Mouse (Mus musculus) myocyte (in vitro differentiated cells): Measurements from ENCODE around the gene Gm21987. TPM values are rescaled to one million over a fixed set of nuclear protein-coding genes. Genes with fewer than 3 reads are reported as not detected.
A peak's percentile ranks its signal among the peaks of the same experiment; 100 is the strongest.

Experiments used
- H3K27me3 ChIP-seq: one replicate; pipeline ENCODE4 v1.6.1; 2011; ENCODE audit not compliant: control insufficient read depth, insufficient read depth, insufficient read length
- H3K36me3 ChIP-seq: one replicate; pipeline ENCODE4 v1.6.1; 2011; ENCODE audit not compliant: control insufficient read depth, insufficient read depth
- H3K4me2 ChIP-seq: one replicate; pipeline ENCODE4 v1.6.1; 2011; ENCODE audit warnings: low read depth, control low read depth
- H3K4me3 ChIP-seq: one replicate; pipeline ENCODE4 v1.5.1; 2011; ENCODE audit warnings: mild to moderate bottlenecking, control low read depth, moderate library complexity
- H3K79me2 ChIP-seq: one replicate; pipeline ENCODE4 v1.6.1; 2011; ENCODE audit not compliant: control insufficient read depth, insufficient read depth
- H3ac ChIP-seq: one replicate; pipeline ENCODE4 v1.6.1; 2011; ENCODE audit not compliant: control insufficient read depth, insufficient read length
- CEBPB ChIP-seq: IDR thresholded peaks from 2 replicates; pipeline ENCODE4 v1.6.1; 2011; ENCODE audit warnings: mild to moderate bottlenecking, moderate library complexity; ENCODE audit not compliant: poor library complexity, insufficient read depth, severe bottlenecking
- E2F4 ChIP-seq: IDR thresholded peaks from one replicate; pipeline ENCODE4 v1.6.1; 2011; ENCODE audit warnings: mild to moderate bottlenecking, control low read depth, moderate library complexity; ENCODE audit not compliant: insufficient read depth
- MAX ChIP-seq: IDR thresholded peaks from one replicate; pipeline ENCODE4 v1.6.1; 2011; ENCODE audit warnings: low read depth, mild to moderate bottlenecking, control low read depth
- MYOD1 ChIP-seq, 3 experiments: IDR thresholded peaks; one replicate each; pipeline ENCODE4 v1.6.1; 2011; ENCODE audit warnings: control low read depth in 2 of 3, low read depth in 2 of 3, mild to moderate bottlenecking in 2 of 3, moderate library complexity in 1 of 3; ENCODE audit not compliant: insufficient read length in 2 of 3, control insufficient read depth in 1 of 3
- MYOG ChIP-seq, 3 experiments: IDR thresholded peaks; one replicate each; pipeline ENCODE4 v1.6.1; 2011; ENCODE audit warnings: control low read depth in 2 of 3, low read depth in 2 of 3, mild to moderate bottlenecking in 2 of 3; ENCODE audit not compliant: insufficient read length in 2 of 3, control insufficient read depth in 1 of 3, insufficient read depth in 1 of 3
- POLR2A ChIP-seq: IDR thresholded peaks from one replicate; pipeline ENCODE4 v1.6.1; 2011; ENCODE audit warnings: low read depth, mild to moderate bottlenecking, control low read depth, moderate library complexity; ENCODE audit not compliant: insufficient read length
- POLR2AphosphoS2 ChIP-seq: IDR thresholded peaks from one replicate; pipeline ENCODE4 v1.6.1; 2011; ENCODE audit warnings: low read depth, control low read depth; ENCODE audit not compliant: insufficient read length
- REST ChIP-seq: IDR thresholded peaks from one replicate; pipeline ENCODE4 v1.6.1; 2011; ENCODE audit warnings: mild to moderate bottlenecking, control low read depth, moderate library complexity; ENCODE audit not compliant: insufficient read depth, insufficient read length
- SRF ChIP-seq: IDR thresholded peaks from one replicate; pipeline ENCODE4 v1.6.1; 2011; ENCODE audit warnings: low read depth; ENCODE audit not compliant: control insufficient read depth, insufficient read length
- TCF12 ChIP-seq: IDR thresholded peaks from one replicate; pipeline ENCODE4 v1.6.1; 2011; ENCODE audit warnings: mild to moderate bottlenecking, control low read depth; ENCODE audit not compliant: poor library complexity, insufficient read depth, severe bottlenecking
- TCF3 ChIP-seq: IDR thresholded peaks from one replicate; pipeline ENCODE4 v1.6.1; 2011; ENCODE audit warnings: low read depth, control low read depth; ENCODE audit not compliant: insufficient read length
- USF1 ChIP-seq: IDR thresholded peaks from one replicate; pipeline ENCODE4 v1.6.1; 2011; ENCODE audit warnings: low read depth, mild to moderate bottlenecking, control low read depth, moderate library complexity
- polyA plus RNA-seq: library from polyadenylated mRNA; unstranded; fragments of >200 nt; fragmentation: generic; extraction: Trizol; gene quantifications from one replicate; pipeline ENCODE4 v1.2.1, GENCODE M21; 2012; ENCODE audit warnings: missing spikeins

Gm21987 gene
- polyA plus RNA-seq = 0.16 TPM

- TF ChIP-seq MYOD1 (IDR thresholded peaks at IDR 0.05; ENCODE audit: control insufficient read depth in 1 of 3, insufficient read length in 2 of 3, low read depth in 2 of 3) = no peak
- TF ChIP-seq POLR2A = peak; percentile 79
- peak; percentile 83 for TF ChIP-seq POLR2AphosphoS2
These were observed at the start of gene Gm21987, which contains the start of gene Cox17 for GRCm38 (mm10) chr16:38346529-38347325. Gene Gm21987 (plus strand): TSS chr16:38347040. Gene Cox17 (plus strand): TSS chr16:38346991.

GRCm38 (mm10) chr16:38298410-38298809 is 48.4 kb upstream of the Gm21987 start:
- no peak overlapping the region for H3ac ChIP-seq
- H3K36me3 ChIP-seq = no peaks in the 10 kb centered on the region
- no peak for TF ChIP-seq TCF12
- TF ChIP-seq MYOG (IDR thresholded peaks at IDR 0.05; ENCODE audit: control insufficient read depth in 1 of 3, insufficient read depth in 1 of 3, insufficient read length in 2 of 3, low read depth in 2 of 3) = no peak
- no peak for TF ChIP-seq POLR2A
- TF ChIP-seq SRF = no peak
- no peak for TF ChIP-seq TCF3
- no peak for TF ChIP-seq USF1
- no peak for TF ChIP-seq CEBPB
- TF ChIP-seq REST = no peak
- TF ChIP-seq POLR2AphosphoS2 = no peak
- no peak for TF ChIP-seq E2F4
- no peak for TF ChIP-seq MAX
- H3K27me3 ChIP-seq = no peaks in the 10 kb centered on the region
- H3K4me3 ChIP-seq = no peak overlapping the region
- H3K79me2 ChIP-seq = no peaks in the 10 kb centered on the region
- no peak overlapping the region for H3K4me2 ChIP-seq

More at GRCm38 (mm10) chr16:38346529-38347325, at the start of gene Gm21987, which contains the start of gene Cox17:
- Histone ChIP-seq H3K4me3 (peak within 1 kb of the TSS; percentile 71), H3ac (peak within 1 kb of the TSS; percentile 47), H3K36me3 (peaks cover 20% of the 10 kb centered on the region), H3K27me3 (no peaks in the 10 kb centered on the region), H3K79me2 (peaks cover 22% of the 10 kb centered on the region), H3K4me2 (peak within 1 kb of the TSS; percentile 89)

- no peak overlapping the region for H3ac ChIP-seq
- no peaks in the 10 kb centered on the region for H3K79me2 ChIP-seq
- no peak overlapping the region for H3K4me3 ChIP-seq
- no peak for TF ChIP-seq TCF12
- no peaks in the 10 kb centered on the region for H3K36me3 ChIP-seq
- no peaks in the 10 kb centered on the region for H3K27me3 ChIP-seq
- H3K4me2 ChIP-seq = no peak overlapping the region
These were observed 44.5 kb upstream of the Gm21987 start for GRCm38 (mm10) chr16:38302367-38302766.

GRCm38 (mm10) chr16:38304460-38305194 is 42.2 kb upstream of the Gm21987 start:
- no peak overlapping the region for H3K4me2 ChIP-seq
- TF ChIP-seq TCF3 = no peak
- TF ChIP-seq USF1 = no peak
- no peak for TF ChIP-seq E2F4
- TF ChIP-seq POLR2A = no peak
- TF ChIP-seq POLR2AphosphoS2 = no peak
- no peak for TF ChIP-seq TCF12
- no peak for TF ChIP-seq CEBPB
- TF ChIP-seq MYOD1 (IDR thresholded peaks at IDR 0.05; ENCODE audit: control insufficient read depth in 1 of 3, insufficient read length in 2 of 3, low read depth in 2 of 3) = no peak
- TF ChIP-seq SRF = no peak
- no peak for TF ChIP-seq MAX
- TF ChIP-seq MYOG (IDR thresholded peaks at IDR 0.05; ENCODE audit: control insufficient read depth in 1 of 3, insufficient read depth in 1 of 3, insufficient read length in 2 of 3, low read depth in 2 of 3) = no peak
- no peak for TF ChIP-seq REST
- no peak overlapping the region for H3K4me3 ChIP-seq
- no peaks in the 10 kb centered on the region for H3K79me2 ChIP-seq
- no peaks in the 10 kb centered on the region for H3K36me3 ChIP-seq
- no peak overlapping the region for H3ac ChIP-seq
- H3K27me3 ChIP-seq = no peaks in the 10 kb centered on the region

GRCm38 (mm10) chr16:38306571-38307220 is 40.1 kb upstream of the Gm21987 start:
- no peaks in the 10 kb centered on the region for H3K79me2 ChIP-seq
- H3K4me2 ChIP-seq = no peak overlapping the region
- no peaks in the 10 kb centered on the region for H3K27me3 ChIP-seq
- no peak overlapping the region for H3K4me3 ChIP-seq
- H3K36me3 ChIP-seq = no peaks in the 10 kb centered on the region
- TF ChIP-seq REST = no peak
- TF ChIP-seq MYOG (IDR thresholded peaks at IDR 0.05; ENCODE audit: control insufficient read depth in 1 of 3, insufficient read depth in 1 of 3, insufficient read length in 2 of 3, low read depth in 2 of 3) = no peak
- TF ChIP-seq TCF3 = no peak
- no peak for TF ChIP-seq USF1
- TF ChIP-seq E2F4 = no peak
- no peak for TF ChIP-seq TCF12
- no peak for TF ChIP-seq POLR2AphosphoS2
- no peak for TF ChIP-seq POLR2A
- TF ChIP-seq MYOD1 (IDR thresholded peaks at IDR 0.05; ENCODE audit: control insufficient read depth in 1 of 3, insufficient read length in 2 of 3, low read depth in 2 of 3) = no peak
- TF ChIP-seq MAX = no peak
- no peak for TF ChIP-seq SRF
- TF ChIP-seq CEBPB = no peak
- H3ac ChIP-seq = no peak overlapping the region
